Mouse (Mus musculus): Measurements from ENCODE around the gene Pced1a. TPM values are rescaled to one million over a fixed set of nuclear protein-coding genes. Genes with fewer than 3 reads are reported as not detected.

Pced1a gene
- polyA plus RNA-seq, 1 experiment from 2014 or later: 11.4 TPM

DNA sequence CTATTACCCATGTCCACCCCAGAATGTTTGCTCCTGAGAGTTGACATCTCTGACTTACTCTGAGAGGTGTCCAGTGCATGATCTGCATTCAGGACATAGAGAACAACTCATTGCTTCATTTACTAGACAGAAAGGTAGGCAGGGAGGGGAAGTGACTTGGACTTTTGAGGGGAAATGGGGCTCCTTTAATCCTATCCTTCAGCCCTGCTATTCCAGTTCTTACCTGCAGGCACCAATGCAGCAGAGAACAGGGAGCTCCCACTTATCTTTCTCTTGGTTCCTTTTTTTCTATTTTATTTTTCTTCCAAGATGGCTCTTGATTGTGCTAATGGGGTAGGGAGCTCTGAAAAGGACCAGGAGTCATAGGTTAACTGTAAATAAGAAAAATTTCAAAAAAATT, 23.9 kb upstream of the Pced1a start:
- H3K9ac ChIP-seq (ENCODE audit: low read length): no peak overlapping the region
- peaks cover 8% of the 10 kb centered on the region for H3K4me1 ChIP-seq (ENCODE audit: control insufficient read depth, insufficient read depth, low read length)
- H3K36me3 ChIP-seq (ENCODE audit: control insufficient read depth, insufficient read depth, low read length): 0 out of 2 replicates have a peak, but pooled peaks cover 4% of the 10 kb centered on the region
- DNase-seq (ENCODE audit: low spot score) (no peak), ATAC-seq (ENCODE audit: insufficient number of reproducible peaks, low FRiP score, low TSS enrichment, low read depth) (no peak)
- no peaks in the 10 kb centered on the region for H3K27me3 ChIP-seq (ENCODE audit: control insufficient read depth, insufficient read depth, low read length)
- H3K4me2 ChIP-seq (ENCODE audit: low read depth, severe bottlenecking): no peak overlapping the region
- H3K27ac ChIP-seq (replicated peaks; ENCODE audit: low read depth, low read length): no peak overlapping the region
- no peak overlapping the region for H3K4me3 ChIP-seq (ENCODE audit: low read depth, low read length)
- H3K9me3 ChIP-seq (ENCODE audit: control insufficient read depth, low read length): no peaks in the 10 kb centered on the region

DNA sequence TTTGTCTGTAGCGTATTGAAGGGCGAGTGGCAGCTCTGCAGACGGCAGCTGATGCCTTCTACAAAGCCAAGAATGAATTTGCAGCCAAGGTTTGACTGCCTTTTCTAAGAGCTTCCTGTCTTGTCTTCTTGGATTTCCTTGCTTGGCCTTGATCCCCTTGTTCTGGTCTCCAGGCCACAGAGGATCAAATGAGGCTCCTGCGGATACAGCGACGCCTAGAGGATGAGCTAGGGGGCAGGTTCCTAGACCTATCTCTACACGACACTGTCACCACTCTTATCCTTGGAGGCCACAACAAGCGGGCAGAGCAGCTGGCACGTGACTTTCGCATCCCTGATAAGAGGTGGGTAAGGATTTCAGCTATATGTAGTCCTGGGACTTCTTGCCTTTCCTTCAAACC, 17.7 kb upstream of the Pced1a start:
- no peaks in the 10 kb centered on the region for H3K9me3 ChIP-seq (ENCODE audit: control insufficient read depth, low read length)
- no peaks in the 10 kb centered on the region for H3K4me1 ChIP-seq (ENCODE audit: control insufficient read depth, insufficient read depth, low read length)
- H3K27me3 ChIP-seq (ENCODE audit: control insufficient read depth, insufficient read depth, low read length): no peaks in the 10 kb centered on the region
- H3K9ac ChIP-seq (ENCODE audit: low read length): no peak overlapping the region
- 89% methylated on average over 10 of the region's 10 CpGs for WGBS
- peaks cover 38% of the 10 kb centered on the region for H3K36me3 ChIP-seq (ENCODE audit: control insufficient read depth, insufficient read depth, low read length)
- H3K27ac ChIP-seq (replicated peaks; ENCODE audit: low read depth, low read length): no peak overlapping the region
- no peak for DNase-seq (ENCODE audit: low spot score)
- no peak overlapping the region for H3K4me2 ChIP-seq (ENCODE audit: low read depth, severe bottlenecking)
- no peak overlapping the region for H3K4me3 ChIP-seq (ENCODE audit: low read depth, low read length)
- ATAC-seq (ENCODE audit: insufficient number of reproducible peaks, low FRiP score, low TSS enrichment, low read depth): no peak

DNA sequence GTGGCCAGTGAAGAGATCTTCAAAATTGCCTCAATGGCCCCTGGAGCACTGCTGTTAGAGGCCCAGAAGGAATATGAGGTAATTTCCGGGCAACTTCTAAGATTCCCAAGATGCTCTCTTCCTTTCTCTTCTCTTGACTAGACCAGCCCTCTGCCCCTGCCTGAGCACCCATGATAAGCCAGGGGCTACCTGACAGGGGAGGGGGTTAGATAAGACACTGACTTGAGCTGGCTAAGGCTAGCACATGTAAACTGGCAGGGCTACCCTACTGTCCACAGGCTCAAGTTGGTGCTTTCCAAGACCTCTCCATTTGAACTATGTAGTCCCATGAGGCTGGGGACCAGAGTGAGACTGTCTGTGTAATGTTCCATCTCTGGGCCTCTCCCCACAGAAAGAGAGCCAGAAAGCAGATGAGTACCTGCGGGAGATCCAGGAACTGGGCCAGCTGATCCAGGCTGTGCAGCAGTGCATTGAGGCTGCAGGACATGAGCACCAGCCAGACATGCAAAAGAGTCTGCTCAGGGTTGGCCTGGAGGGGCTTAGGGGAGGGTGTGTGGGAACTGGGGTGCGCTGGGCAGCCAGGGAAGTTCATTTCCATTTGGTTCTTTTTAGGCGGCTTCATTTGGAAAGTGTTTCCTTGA, 15.5 kb upstream of the Pced1a start:
- no peak for DNase-seq (ENCODE audit: low spot score)
- Histone ChIP-seq H3K4me3 (ENCODE audit: low read depth, low read length) (no peak overlapping the region), H3K4me1 (ENCODE audit: control insufficient read depth, insufficient read depth, low read length) (no peaks in the 10 kb centered on the region), H3K27me3 (ENCODE audit: control insufficient read depth, insufficient read depth, low read length) (no peaks in the 10 kb centered on the region), H3K4me2 (ENCODE audit: low read depth, severe bottlenecking) (no peak overlapping the region), H3K27ac (replicated peaks; ENCODE audit: low read depth, low read length) (no peak overlapping the region), H3K9ac (ENCODE audit: low read length) (no peak overlapping the region), H3K9me3 (ENCODE audit: control insufficient read depth, low read length) (no peaks in the 10 kb centered on the region), H3K36me3 (ENCODE audit: control insufficient read depth, insufficient read depth, low read length) (peaks cover 38% of the 10 kb centered on the region)
- 91% methylated on average over 4 of the region's 4 CpGs for WGBS
- no peak for ATAC-seq (ENCODE audit: insufficient number of reproducible peaks, low FRiP score, low TSS enrichment, low read depth)

DNA sequence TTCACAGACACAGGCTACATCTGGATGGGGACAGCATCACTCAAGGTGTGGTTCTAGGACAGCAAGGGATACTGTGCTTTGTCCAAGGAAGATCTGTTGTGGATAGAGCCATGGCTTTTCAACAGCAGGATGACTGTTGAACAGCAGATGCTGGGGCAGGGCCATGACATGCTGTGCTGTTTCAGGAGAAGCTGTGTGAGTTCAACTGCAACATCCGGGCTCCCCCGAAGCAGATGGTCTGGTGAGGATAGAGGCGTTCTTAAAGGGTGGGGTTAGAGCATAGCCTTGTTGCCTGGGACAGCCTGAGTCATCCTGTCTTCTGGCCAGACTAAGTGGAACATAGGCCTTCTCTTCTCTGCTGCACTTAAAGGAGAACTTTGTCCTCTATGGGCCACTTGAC, 14.4 kb upstream of the Pced1a start:
- WGBS: 91% methylated on average over 3 of the region's 3 CpGs
- DNase-seq (ENCODE audit: low spot score) (no peak), ATAC-seq (ENCODE audit: insufficient number of reproducible peaks, low FRiP score, low TSS enrichment, low read depth) (no peak)
- Histone ChIP-seq H3K9ac (ENCODE audit: low read length) (no peak overlapping the region), H3K27ac (replicated peaks; ENCODE audit: low read depth, low read length) (no peak overlapping the region), H3K4me1 (ENCODE audit: control insufficient read depth, insufficient read depth, low read length) (no peaks in the 10 kb centered on the region), H3K4me2 (ENCODE audit: low read depth, severe bottlenecking) (no peak overlapping the region), H3K36me3 (ENCODE audit: control insufficient read depth, insufficient read depth, low read length) (peaks cover 36% of the 10 kb centered on the region), H3K4me3 (ENCODE audit: low read depth, low read length) (no peak overlapping the region), H3K27me3 (ENCODE audit: control insufficient read depth, insufficient read depth, low read length) (no peaks in the 10 kb centered on the region), H3K9me3 (ENCODE audit: control insufficient read depth, low read length) (no peaks in the 10 kb centered on the region)

DNA sequence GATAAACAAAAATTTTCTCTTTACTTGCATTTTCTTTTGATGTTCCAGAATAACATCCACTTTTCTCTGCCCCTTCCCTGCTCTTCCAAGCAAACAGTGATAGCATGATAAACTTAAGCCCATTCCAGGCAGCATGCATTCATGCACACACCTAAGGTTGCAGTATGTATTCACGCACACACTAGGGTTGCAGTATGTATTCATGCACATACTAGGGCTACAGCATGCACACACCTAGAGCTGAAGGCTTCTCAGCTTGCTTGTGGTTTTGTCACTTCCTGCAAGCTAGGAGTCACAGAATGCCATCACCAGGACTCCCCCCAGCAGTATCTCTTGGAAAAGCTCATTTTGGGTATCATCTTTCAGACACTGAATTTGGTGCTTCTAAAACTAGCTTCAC, 12.3 kb upstream of the Pced1a start:
- Histone ChIP-seq H3K36me3 (ENCODE audit: control insufficient read depth, insufficient read depth, low read length) (peaks cover 25% of the 10 kb centered on the region), H3K9ac (ENCODE audit: low read length) (no peak overlapping the region), H3K27ac (replicated peaks; ENCODE audit: low read depth, low read length) (no peak overlapping the region), H3K9me3 (ENCODE audit: control insufficient read depth, low read length) (no peaks in the 10 kb centered on the region), H3K4me1 (ENCODE audit: control insufficient read depth, insufficient read depth, low read length) (no peaks in the 10 kb centered on the region), H3K27me3 (ENCODE audit: control insufficient read depth, insufficient read depth, low read length) (no peaks in the 10 kb centered on the region), H3K4me2 (ENCODE audit: low read depth, severe bottlenecking) (no peak overlapping the region), H3K4me3 (ENCODE audit: low read depth, low read length) (no peak overlapping the region)
- ATAC-seq (ENCODE audit: insufficient number of reproducible peaks, low FRiP score, low TSS enrichment, low read depth) (no peak), DNase-seq (ENCODE audit: low spot score) (no peak)
- 98% methylated on average over 1 of the region's 1 CpGs for WGBS

DNA sequence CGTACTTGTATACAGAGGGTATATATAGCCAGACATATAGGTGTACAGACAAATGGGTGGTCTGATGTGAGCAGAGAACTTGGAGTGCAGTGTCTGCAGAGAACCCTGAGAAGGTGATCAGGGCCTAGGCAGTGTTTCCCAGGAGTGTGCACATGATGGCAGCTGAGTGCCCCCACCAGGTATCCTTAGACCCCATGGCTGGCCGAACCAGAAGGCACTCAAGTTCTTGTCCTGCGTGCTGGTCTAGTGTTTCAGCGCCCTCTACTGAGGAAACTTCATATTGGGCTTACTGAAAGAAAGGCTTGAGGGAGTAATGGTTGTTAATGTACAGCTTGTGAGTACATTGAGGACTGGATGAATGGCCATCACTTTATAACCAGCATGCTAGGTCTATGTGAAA, 8.7 kb upstream of the Pced1a start:
- H3K27ac ChIP-seq (replicated peaks; ENCODE audit: low read depth, low read length): no peak overlapping the region
- 25% methylated on average over 4 of the region's 4 CpGs for WGBS
- no peaks in the 10 kb centered on the region for H3K27me3 ChIP-seq (ENCODE audit: control insufficient read depth, insufficient read depth, low read length)
- no peaks in the 10 kb centered on the region for H3K4me1 ChIP-seq (ENCODE audit: control insufficient read depth, insufficient read depth, low read length)
- peaks cover 6% of the 10 kb centered on the region for H3K36me3 ChIP-seq (ENCODE audit: control insufficient read depth, insufficient read depth, low read length)
- no peak overlapping the region for H3K9ac ChIP-seq (ENCODE audit: low read length)
- ATAC-seq (ENCODE audit: insufficient number of reproducible peaks, low FRiP score, low TSS enrichment, low read depth) (no peak), DNase-seq (ENCODE audit: low spot score) (peak; percentile 57)
- H3K4me3 ChIP-seq (ENCODE audit: low read depth, low read length): no peak overlapping the region
- no peaks in the 10 kb centered on the region for H3K9me3 ChIP-seq (ENCODE audit: control insufficient read depth, low read length)
- no peak overlapping the region for H3K4me2 ChIP-seq (ENCODE audit: low read depth, severe bottlenecking)

DNA sequence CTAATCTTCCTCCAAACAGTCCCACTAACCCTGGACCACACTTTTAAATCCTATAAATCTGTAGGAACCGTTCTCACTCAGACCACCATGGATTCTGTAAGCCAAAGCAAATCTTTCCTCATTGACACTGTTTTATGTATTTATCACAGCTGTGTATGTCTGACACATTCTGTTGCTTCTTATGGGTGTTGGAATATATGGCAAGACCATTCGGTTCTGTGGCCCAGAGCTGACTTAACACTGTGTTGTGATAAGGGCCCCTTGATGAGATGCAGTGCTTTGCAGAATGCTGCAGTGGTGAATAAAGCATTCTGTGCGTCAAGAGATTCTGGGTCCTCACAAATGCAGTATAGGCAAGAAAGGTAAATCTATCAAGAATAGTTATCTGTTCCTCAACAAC, 7.7 kb upstream of the Pced1a start:
- peaks cover 2% of the 10 kb centered on the region; the same call in 1 of the 2 replicates for H3K36me3 ChIP-seq (ENCODE audit: control insufficient read depth, insufficient read depth, low read length)
- ATAC-seq (ENCODE audit: insufficient number of reproducible peaks, low FRiP score, low TSS enrichment, low read depth) (no peak), DNase-seq (ENCODE audit: low spot score) (no peak)
- no peak overlapping the region for H3K4me2 ChIP-seq (ENCODE audit: low read depth, severe bottlenecking)
- H3K4me1 ChIP-seq (ENCODE audit: control insufficient read depth, insufficient read depth, low read length): no peaks in the 10 kb centered on the region
- H3K9me3 ChIP-seq (ENCODE audit: control insufficient read depth, low read length): no peaks in the 10 kb centered on the region
- 82% methylated on average over 3 of the region's 3 CpGs for WGBS
- no peaks in the 10 kb centered on the region for H3K27me3 ChIP-seq (ENCODE audit: control insufficient read depth, insufficient read depth, low read length)
- no peak overlapping the region for H3K9ac ChIP-seq (ENCODE audit: low read length)
- no peak overlapping the region for H3K4me3 ChIP-seq (ENCODE audit: low read depth, low read length)
- H3K27ac ChIP-seq (replicated peaks; ENCODE audit: low read depth, low read length): no peak overlapping the region

DNA sequence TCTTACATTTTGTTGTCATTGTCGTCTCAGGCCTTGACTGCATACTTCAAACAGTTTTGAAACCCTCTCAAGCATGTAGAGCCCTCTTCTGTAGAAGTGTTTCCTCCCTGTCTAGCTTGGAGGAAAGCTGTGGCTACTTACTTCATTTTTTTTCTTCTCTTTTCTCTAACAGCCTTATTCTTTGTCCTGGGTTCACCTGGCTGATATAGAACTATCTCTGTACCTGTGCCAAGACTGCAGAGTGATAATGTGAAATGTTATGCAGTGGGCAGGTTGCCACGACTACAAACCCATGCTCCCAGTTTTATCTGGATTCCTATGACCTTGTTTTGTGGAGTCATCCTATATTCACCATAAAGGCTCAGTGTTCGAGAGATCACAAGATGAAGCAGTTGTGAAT, 6.0 kb upstream of the Pced1a start:
- Histone ChIP-seq H3K9ac (ENCODE audit: low read length) (no peak overlapping the region), H3K36me3 (ENCODE audit: control insufficient read depth, insufficient read depth, low read length) (peaks cover 2% of the 10 kb centered on the region; the same call in 1 of the 2 replicates), H3K27me3 (ENCODE audit: control insufficient read depth, insufficient read depth, low read length) (no peaks in the 10 kb centered on the region), H3K4me1 (ENCODE audit: control insufficient read depth, insufficient read depth, low read length) (no peaks in the 10 kb centered on the region), H3K4me2 (ENCODE audit: low read depth, severe bottlenecking) (no peak overlapping the region), H3K4me3 (ENCODE audit: low read depth, low read length) (no peak overlapping the region), H3K9me3 (ENCODE audit: control insufficient read depth, low read length) (no peaks in the 10 kb centered on the region), H3K27ac (replicated peaks; ENCODE audit: low read depth, low read length) (no peak overlapping the region)
- WGBS: 91% methylated on average over 3 of the region's 3 CpGs
- ATAC-seq (ENCODE audit: insufficient number of reproducible peaks, low FRiP score, low TSS enrichment, low read depth) (no peak), DNase-seq (ENCODE audit: low spot score) (no peak)

DNA sequence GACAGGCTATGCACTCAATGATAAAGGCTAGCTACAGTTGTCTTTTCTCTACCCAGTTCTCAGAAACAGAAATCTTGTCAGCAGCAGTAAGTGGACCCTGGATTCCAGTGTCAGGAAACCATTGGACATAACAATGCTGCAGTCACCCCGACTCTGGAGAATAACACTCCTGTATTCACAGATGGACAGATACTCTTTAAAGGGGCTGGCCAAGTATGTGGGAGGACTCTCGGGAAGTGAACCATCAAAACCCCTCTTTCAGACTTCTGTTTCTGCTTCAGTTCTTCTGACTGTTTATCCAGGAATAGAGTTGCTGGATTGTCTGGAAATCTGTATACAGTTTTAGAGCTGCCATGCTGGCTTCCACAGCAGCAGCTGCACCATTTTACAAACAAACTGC, 5.3 kb upstream of the Pced1a start:
- Histone ChIP-seq H3K27me3 (ENCODE audit: control insufficient read depth, insufficient read depth, low read length) (no peaks in the 10 kb centered on the region), H3K27ac (replicated peaks; ENCODE audit: low read depth, low read length) (no peak overlapping the region), H3K9ac (ENCODE audit: low read length) (no peak overlapping the region), H3K4me2 (ENCODE audit: low read depth, severe bottlenecking) (no peak overlapping the region), H3K4me1 (ENCODE audit: control insufficient read depth, insufficient read depth, low read length) (0 out of 2 replicates have a peak, but pooled peaks cover 4% of the 10 kb centered on the region), H3K9me3 (ENCODE audit: control insufficient read depth, low read length) (no peaks in the 10 kb centered on the region), H3K36me3 (ENCODE audit: control insufficient read depth, insufficient read depth, low read length) (peaks cover 2% of the 10 kb centered on the region; the same call in 1 of the 2 replicates), H3K4me3 (ENCODE audit: low read depth, low read length) (no peak overlapping the region)
- DNase-seq (ENCODE audit: low spot score): no peak
- 86% methylated on average over 2 of the region's 2 CpGs for WGBS
- ATAC-seq (ENCODE audit: insufficient number of reproducible peaks, low FRiP score, low TSS enrichment, low read depth): no peak
